Mouse (Mus musculus): Measurements from ENCODE around the gene Mfsd2b. TPM values are rescaled to one million over a fixed set of nuclear protein-coding genes. Genes with fewer than 3 reads are reported as not detected.
A peak's percentile ranks its signal among the peaks of the same experiment; 100 is the strongest.

The Mfsd2b gene
- total RNA-seq, 2 experiments from 2014 or later, result 136 to 274 TPM

- ATAC-seq (replicated peaks; ENCODE audit: low FRiP score, low TSS enrichment, poor library complexity, severe bottlenecking), result no peak
These were observed 4.9 kb upstream of the Mfsd2b start for GRCm38 (mm10) chr12:4879048-4879447.

DNA sequence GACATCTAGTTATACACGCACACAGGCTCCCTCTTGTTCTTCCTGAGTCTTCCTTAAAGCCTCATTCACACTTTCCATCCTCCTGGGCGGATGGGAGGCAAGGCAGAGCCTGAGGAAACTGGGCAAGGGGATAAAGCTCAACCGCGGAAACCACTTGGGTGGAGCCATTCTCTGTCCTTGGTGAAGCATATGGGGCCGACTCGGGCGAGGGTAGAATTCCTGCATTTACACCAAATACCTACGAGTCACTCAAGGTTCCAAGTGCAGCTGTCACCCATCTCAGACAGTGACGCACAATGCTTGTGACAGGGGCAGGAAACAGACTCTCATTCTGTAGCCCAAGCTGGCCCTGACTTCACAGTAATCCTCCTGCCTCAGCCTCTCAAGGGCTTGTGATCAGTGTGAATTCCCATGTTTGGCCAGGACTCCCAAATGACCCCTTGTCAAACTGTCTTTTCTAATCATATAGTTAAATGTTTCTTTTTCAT, 4.2 kb upstream of the Mfsd2b start:
- ATAC-seq (replicated peaks; ENCODE audit: low FRiP score, low TSS enrichment, poor library complexity, severe bottlenecking), result no peak

DNA sequence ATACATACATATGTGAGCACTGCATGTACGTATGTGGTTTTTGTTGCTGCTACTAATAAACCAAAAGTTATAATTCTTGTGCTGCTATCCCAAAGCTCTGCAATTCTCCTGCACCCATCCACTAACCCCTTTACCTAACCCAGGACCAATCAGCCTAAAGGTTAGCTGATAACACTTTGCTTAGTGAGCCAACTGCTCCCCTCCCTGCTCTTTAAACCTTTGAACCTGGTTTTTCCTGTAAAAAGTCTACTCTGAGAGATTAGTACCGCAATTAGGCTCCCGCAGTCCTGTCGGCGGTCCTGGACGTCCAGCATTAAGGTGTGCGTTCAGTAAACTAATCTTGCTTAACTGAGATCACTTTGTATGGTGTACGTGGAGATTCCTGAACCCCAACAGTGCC, 1.5 kb upstream of the Mfsd2b start:
- ATAC-seq (replicated peaks; ENCODE audit: low FRiP score, low TSS enrichment, poor library complexity, severe bottlenecking), result no peak

- ATAC-seq (replicated peaks; ENCODE audit: low FRiP score, low TSS enrichment, poor library complexity, severe bottlenecking), result no peak
These were observed 628 bp downstream of the Mfsd2b start for GRCm38 (mm10) chr12:4873531-4873930.

DNA sequence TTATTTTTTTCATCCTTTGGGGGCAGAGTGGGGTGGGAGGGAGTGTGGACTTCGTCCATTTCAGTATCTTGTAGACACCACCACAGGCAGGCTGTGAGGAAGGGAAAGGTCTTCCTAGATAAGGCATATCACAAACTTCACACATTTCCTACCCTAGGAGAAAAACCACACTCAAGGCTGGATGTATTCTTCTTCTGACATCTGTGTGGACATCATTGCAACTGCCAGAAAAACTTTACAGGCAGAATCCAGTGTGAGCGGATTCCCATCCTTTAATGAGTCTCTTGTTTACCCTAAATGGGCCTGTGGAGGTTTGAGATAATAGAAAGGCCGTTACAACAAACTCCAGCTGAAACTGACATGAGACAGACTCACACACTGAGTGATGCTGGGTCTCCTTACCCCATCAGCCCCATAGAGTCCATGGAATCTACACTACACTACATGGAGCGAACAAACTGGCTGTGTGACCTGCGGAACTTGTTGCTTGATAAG, 1.1 kb downstream of the Mfsd2b start:
- peak; percentile 77 for ATAC-seq (replicated peaks; ENCODE audit: low FRiP score, low TSS enrichment, poor library complexity, severe bottlenecking)

GRCm38 (mm10) chr12:4872273-4872672, 1.9 kb downstream of the Mfsd2b start:
- no peak for ATAC-seq (replicated peaks; ENCODE audit: low FRiP score, low TSS enrichment, poor library complexity, severe bottlenecking)

DNA sequence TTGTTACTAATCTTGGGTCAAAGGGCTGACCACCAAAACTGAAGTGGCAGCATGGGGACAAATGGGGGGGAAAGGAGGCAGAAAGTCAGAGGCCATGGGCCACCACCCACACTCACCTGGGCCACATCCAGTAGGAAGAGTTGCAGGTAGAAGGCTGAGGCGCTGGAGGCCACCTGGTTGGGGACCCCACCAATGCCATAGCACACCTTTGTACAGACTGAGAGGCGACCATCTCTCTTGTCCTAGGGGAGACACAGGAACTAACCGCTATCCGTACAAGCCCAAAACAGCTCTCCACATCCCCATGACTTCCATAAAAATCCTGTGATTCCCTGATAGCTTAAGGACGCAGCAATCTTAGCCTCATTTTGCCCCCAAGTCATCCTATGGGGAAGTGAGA, 2.9 kb downstream of the Mfsd2b start:
- no peak for ATAC-seq (replicated peaks; ENCODE audit: low FRiP score, low TSS enrichment, poor library complexity, severe bottlenecking)

GRCm38 (mm10) chr12:4868924-4869323, 5.2 kb downstream of the Mfsd2b start:
- no peak for ATAC-seq (replicated peaks; ENCODE audit: low FRiP score, low TSS enrichment, poor library complexity, severe bottlenecking)

DNA sequence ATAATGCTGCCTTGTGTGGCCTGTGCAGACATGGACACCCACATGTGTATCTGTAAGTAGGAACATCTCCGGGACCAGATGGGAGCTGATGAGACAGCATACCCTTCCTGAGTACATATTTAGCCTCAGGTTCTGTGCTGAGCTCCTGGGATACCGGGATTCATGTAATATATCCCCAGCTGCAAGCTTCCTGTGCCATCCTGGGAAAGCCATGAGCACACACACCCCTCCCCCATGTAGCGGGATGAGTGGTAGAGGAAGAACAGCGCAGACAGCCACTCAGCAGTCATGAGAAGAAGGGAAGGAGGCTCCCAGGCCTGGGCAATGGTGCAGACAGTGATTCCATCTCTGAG, 9.8 kb downstream of the Mfsd2b start:
- no peak for ATAC-seq (replicated peaks; ENCODE audit: low FRiP score, low TSS enrichment, poor library complexity, severe bottlenecking)

DNA sequence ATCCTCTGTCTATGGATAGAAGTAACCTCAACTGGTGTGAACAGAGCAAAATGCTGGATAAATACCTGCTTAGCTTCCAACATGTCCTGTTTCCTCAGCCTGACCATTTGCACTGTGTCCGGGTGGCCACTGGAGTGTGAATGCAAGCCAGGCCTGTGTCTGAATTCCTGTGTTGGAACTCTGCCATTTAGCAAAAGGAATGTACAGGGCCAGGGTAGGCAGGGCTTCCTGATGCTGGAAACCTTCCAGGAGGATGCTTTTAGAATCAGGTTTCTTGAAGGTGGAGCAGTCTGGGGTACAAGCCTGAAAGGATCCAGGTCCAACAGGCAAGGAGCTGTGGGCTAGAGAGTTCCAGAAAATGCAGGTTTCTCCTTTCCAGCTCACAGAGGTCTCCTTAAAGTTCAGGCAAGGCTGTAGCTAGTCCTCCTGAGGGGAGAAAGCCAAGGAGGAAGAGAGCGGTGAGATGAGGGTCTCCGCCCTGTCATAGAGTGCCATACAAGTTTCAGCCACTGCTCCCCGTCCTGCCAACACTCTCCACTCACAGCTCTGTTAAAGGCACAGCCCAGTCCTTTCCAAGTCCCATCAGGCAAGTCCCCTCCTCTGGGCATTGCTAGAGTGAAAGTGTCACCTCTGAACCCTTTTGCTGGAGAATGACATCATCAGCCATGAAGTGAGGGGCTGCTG, 10.4 kb downstream of the Mfsd2b start:
- ATAC-seq (replicated peaks; ENCODE audit: low FRiP score, low TSS enrichment, poor library complexity, severe bottlenecking), result no peak

- ATAC-seq (replicated peaks; ENCODE audit: low FRiP score, low TSS enrichment, poor library complexity, severe bottlenecking), result no peak; the same call in 1 of the 2 replicates
These were observed 11.5 kb downstream of the Mfsd2b start for GRCm38 (mm10) chr12:4862672-4863071.

GRCm38 (mm10) chr12:4859241-4859914, 14.8 kb downstream of the Mfsd2b start:
- no peak for ATAC-seq (replicated peaks; ENCODE audit: low FRiP score, low TSS enrichment, poor library complexity, severe bottlenecking)

DNA sequence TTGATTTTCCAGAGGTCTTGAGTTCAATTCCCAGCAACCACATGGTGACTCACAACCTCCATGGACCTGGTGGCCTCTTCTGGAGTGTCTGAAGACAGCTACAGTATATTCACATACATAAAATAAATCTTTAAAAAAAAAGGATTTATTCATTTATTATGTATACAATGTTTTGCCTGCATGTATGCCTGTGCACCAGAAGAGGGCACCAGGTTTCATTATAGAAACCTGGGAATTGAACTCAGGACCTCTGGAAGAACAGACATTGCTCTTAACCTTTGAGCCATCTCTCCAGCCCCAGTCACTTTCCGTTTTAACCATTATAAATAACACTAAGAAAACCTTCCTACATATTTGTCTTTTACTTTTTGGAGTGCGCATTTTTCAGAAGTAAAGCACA, 17.3 kb downstream of the Mfsd2b start:
- ATAC-seq (replicated peaks; ENCODE audit: low FRiP score, low TSS enrichment, poor library complexity, severe bottlenecking), result no peak

GRCm38 (mm10) chr12:4856160-4856559, 18.0 kb downstream of the Mfsd2b start:
- no peak for ATAC-seq (replicated peaks; ENCODE audit: low FRiP score, low TSS enrichment, poor library complexity, severe bottlenecking)

- peak; percentile 32; the same call in 1 of the 2 replicates for ATAC-seq (replicated peaks; ENCODE audit: low FRiP score, low TSS enrichment, poor library complexity, severe bottlenecking)
These were observed 30.4 kb downstream of the Mfsd2b start for GRCm38 (mm10) chr12:4843741-4844140.

GRCm38 (mm10) chr12:4842890-4843597, 31.1 kb downstream of the Mfsd2b start, which contains the start of gene Wdcp:
Gene Wdcp (plus strand): TSS chr12:4843303.
- ATAC-seq (replicated peaks; ENCODE audit: low FRiP score, low TSS enrichment, poor library complexity, severe bottlenecking), result peak; percentile 90

GRCm38 (mm10) chr12:4842456-4842855, 31.7 kb downstream of the Mfsd2b start:
- ATAC-seq (replicated peaks; ENCODE audit: low FRiP score, low TSS enrichment, poor library complexity, severe bottlenecking), result no peak

DNA sequence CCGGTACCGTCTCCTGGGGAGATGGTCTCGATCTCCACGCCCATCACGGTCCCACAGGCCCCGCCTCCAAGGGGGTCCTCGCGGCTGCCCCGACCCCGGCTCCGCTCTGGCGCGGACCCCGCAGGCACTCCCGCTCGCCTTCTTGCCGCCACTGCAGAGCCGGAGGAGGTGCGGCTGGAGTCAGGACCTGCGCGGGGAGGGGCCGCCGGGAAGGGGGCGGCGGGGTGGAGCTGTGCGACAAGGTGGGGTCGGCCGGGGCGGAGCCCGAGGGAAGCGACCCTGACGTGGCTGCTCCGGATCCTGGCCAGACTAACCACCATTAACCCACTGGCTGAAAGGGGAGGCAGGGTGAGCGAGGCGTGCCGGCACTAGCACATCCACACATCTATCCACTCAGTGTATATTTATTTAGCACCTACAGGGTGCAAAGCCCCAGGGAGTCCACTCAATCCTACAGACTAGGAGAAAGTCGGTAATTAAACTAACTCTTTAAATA, 32.7 kb downstream of the Mfsd2b start, which contains the start of gene Fkbp1b:
TSS of gene Fkbp1b (minus strand) at position 200 of the 496 bp plus-strand sequence.
- peak; percentile 41 for ATAC-seq (replicated peaks; ENCODE audit: low FRiP score, low TSS enrichment, poor library complexity, severe bottlenecking)

GRCm38 (mm10) chr12:4840741-4841140, 33.4 kb downstream of the Mfsd2b start:
- no peak for ATAC-seq (replicated peaks; ENCODE audit: low FRiP score, low TSS enrichment, poor library complexity, severe bottlenecking)

- no peak for ATAC-seq (replicated peaks; ENCODE audit: low FRiP score, low TSS enrichment, poor library complexity, severe bottlenecking)
These were observed 34.1 kb downstream of the Mfsd2b start for GRCm38 (mm10) chr12:4840010-4840409.

All from megakaryocyte-erythroid progenitor cell, adult 5-6 weeks (primary cell).